Mouse (Mus musculus): ENCODE results near the gene Mmel1. TPM values are rescaled to one million over a fixed set of nuclear protein-coding genes. Genes with fewer than 3 reads are reported as not detected.

Mmel1 gene
- polyA plus RNA-seq, 1 experiment from 2014 or later, result 0.42 TPM

- Histone ChIP-seq H3K4me3 (ENCODE audit: low read length) (no peak overlapping the region), H3K36me3 (ENCODE audit: control insufficient read depth, insufficient read depth) (no peaks in the 10 kb centered on the region), H3K4me2 (ENCODE audit: low read depth, low read length) (no peak overlapping the region), H3K4me1 (ENCODE audit: control insufficient read depth, insufficient read depth, low read length) (0 out of 2 replicates have a peak, but pooled peaks cover 3% of the 10 kb centered on the region), H3K9me3 (replicated peaks; ENCODE audit: control insufficient read depth, low read length) (peaks cover 4% of the 10 kb centered on the region; the same call in 1 of the 2 replicates), H3K27me3 (ENCODE audit: control insufficient read depth, insufficient read depth, low read length) (peaks cover 26% of the 10 kb centered on the region), H3K27ac (ENCODE audit: low read length) (no peak overlapping the region), H3K9ac (ENCODE audit: low read length) (no peak overlapping the region)
- WGBS, result 69% methylated on average over 10 of the region's 10 CpGs
- ATAC-seq (replicated peaks; ENCODE audit: extremely low read depth, insufficient read depth, low FRiP score), result no peak
These were observed 11.8 kb upstream of the Mmel1 start for GRCm38 (mm10) chr4:154857366-154858240.

GRCm38 (mm10) chr4:154858601-154859000, 10.8 kb upstream of the Mmel1 start:
- Histone ChIP-seq H3K9me3 (replicated peaks; ENCODE audit: control insufficient read depth, low read length) (peaks cover 4% of the 10 kb centered on the region; the same call in 1 of the 2 replicates), H3K9ac (ENCODE audit: low read length) (no peak overlapping the region), H3K27ac (ENCODE audit: low read length) (no peak overlapping the region), H3K27me3 (ENCODE audit: control insufficient read depth, insufficient read depth, low read length) (peaks cover 24% of the 10 kb centered on the region), H3K4me2 (ENCODE audit: low read depth, low read length) (no peak overlapping the region), H3K4me3 (ENCODE audit: low read length) (no peak overlapping the region), H3K4me1 (ENCODE audit: control insufficient read depth, insufficient read depth, low read length) (0 out of 2 replicates have a peak, but pooled peaks cover 3% of the 10 kb centered on the region), H3K36me3 (ENCODE audit: control insufficient read depth, insufficient read depth) (no peaks in the 10 kb centered on the region)
- ATAC-seq (replicated peaks; ENCODE audit: extremely low read depth, insufficient read depth, low FRiP score), result no peak
- WGBS, result 74% methylated on average over 3 of the region's 3 CpGs

- no peaks in the 10 kb centered on the region for H3K36me3 ChIP-seq (ENCODE audit: control insufficient read depth, insufficient read depth)
- H3K27ac ChIP-seq (ENCODE audit: low read length), result no peak overlapping the region
- 0 out of 2 replicates have a peak, but pooled peaks cover under 1% of the 10 kb centered on the region for H3K27me3 ChIP-seq (ENCODE audit: control insufficient read depth, insufficient read depth, low read length)
- no peak overlapping the region for H3K4me2 ChIP-seq (ENCODE audit: low read depth, low read length)
- no peaks in the 10 kb centered on the region; the same call in 1 of the 2 replicates for H3K4me1 ChIP-seq (ENCODE audit: control insufficient read depth, insufficient read depth, low read length)
- 63% methylated on average over 5 of the region's 5 CpGs for WGBS
- no peak overlapping the region for H3K9ac ChIP-seq (ENCODE audit: low read length)
- no peak overlapping the region for H3K4me3 ChIP-seq (ENCODE audit: low read length)
- ATAC-seq (replicated peaks; ENCODE audit: extremely low read depth, insufficient read depth, low FRiP score), result no peak
- H3K9me3 ChIP-seq (replicated peaks; ENCODE audit: control insufficient read depth, low read length), result peaks cover 2% of the 10 kb centered on the region; the same call in 1 of the 2 replicates
These were observed 7.4 kb upstream of the Mmel1 start for GRCm38 (mm10) chr4:154861967-154862366.

- no peak overlapping the region for H3K9ac ChIP-seq (ENCODE audit: low read length)
- no peak overlapping the region for H3K4me2 ChIP-seq (ENCODE audit: low read depth, low read length)
- no peak overlapping the region for H3K27ac ChIP-seq (ENCODE audit: low read length)
- H3K9me3 ChIP-seq (replicated peaks; ENCODE audit: control insufficient read depth, low read length), result no peaks in the 10 kb centered on the region
- no peaks in the 10 kb centered on the region; the same call in 1 of the 2 replicates for H3K4me1 ChIP-seq (ENCODE audit: control insufficient read depth, insufficient read depth, low read length)
- ATAC-seq (replicated peaks; ENCODE audit: extremely low read depth, insufficient read depth, low FRiP score), result no peak
- no peaks in the 10 kb centered on the region for H3K36me3 ChIP-seq (ENCODE audit: control insufficient read depth, insufficient read depth)
- H3K4me3 ChIP-seq (ENCODE audit: low read length), result no peak overlapping the region
- no peaks in the 10 kb centered on the region for H3K27me3 ChIP-seq (ENCODE audit: control insufficient read depth, insufficient read depth, low read length)
- 79% methylated on average over 3 of the region's 3 CpGs for WGBS
These were observed 5.9 kb upstream of the Mmel1 start for GRCm38 (mm10) chr4:154863436-154863935.

GRCm38 (mm10) chr4:154864271-154864771, 5.1 kb upstream of the Mmel1 start:
- Histone ChIP-seq H3K4me3 (ENCODE audit: low read length) (peak overlapping the region; percentile 51), H3K36me3 (ENCODE audit: control insufficient read depth, insufficient read depth) (no peaks in the 10 kb centered on the region), H3K9ac (ENCODE audit: low read length) (peak overlapping the region; percentile 60), H3K9me3 (replicated peaks; ENCODE audit: control insufficient read depth, low read length) (no peaks in the 10 kb centered on the region), H3K4me1 (ENCODE audit: control insufficient read depth, insufficient read depth, low read length) (no peaks in the 10 kb centered on the region; the same call in 1 of the 2 replicates), H3K27me3 (ENCODE audit: control insufficient read depth, insufficient read depth, low read length) (no peaks in the 10 kb centered on the region), H3K4me2 (ENCODE audit: low read depth, low read length) (peak overlapping the region; percentile 73), H3K27ac (ENCODE audit: low read length) (0 out of 2 replicates have a peak overlapping the region, but pooled peaks have one; percentile 5)
- 1% methylated on average over 18 of the region's 18 CpGs for WGBS
- peak; percentile 95 for ATAC-seq (replicated peaks; ENCODE audit: extremely low read depth, insufficient read depth, low FRiP score)

- no peak for ATAC-seq (replicated peaks; ENCODE audit: extremely low read depth, insufficient read depth, low FRiP score)
- no peak overlapping the region for H3K4me3 ChIP-seq (ENCODE audit: low read length)
- H3K9me3 ChIP-seq (replicated peaks; ENCODE audit: control insufficient read depth, low read length), result no peaks in the 10 kb centered on the region
- no peak overlapping the region for H3K27ac ChIP-seq (ENCODE audit: low read length)
- no peaks in the 10 kb centered on the region for H3K27me3 ChIP-seq (ENCODE audit: control insufficient read depth, insufficient read depth, low read length)
- H3K36me3 ChIP-seq (ENCODE audit: control insufficient read depth, insufficient read depth), result no peaks in the 10 kb centered on the region
- peak overlapping the region; percentile 73 for H3K4me2 ChIP-seq (ENCODE audit: low read depth, low read length)
- H3K4me1 ChIP-seq (ENCODE audit: control insufficient read depth, insufficient read depth, low read length), result no peaks in the 10 kb centered on the region; the same call in 1 of the 2 replicates
- H3K9ac ChIP-seq (ENCODE audit: low read length), result peak overlapping the region; percentile 60
- 83% methylated on average over 18 of the region's 18 CpGs for WGBS
These were observed 4.2 kb upstream of the Mmel1 start for GRCm38 (mm10) chr4:154864961-154865760.

DNA sequence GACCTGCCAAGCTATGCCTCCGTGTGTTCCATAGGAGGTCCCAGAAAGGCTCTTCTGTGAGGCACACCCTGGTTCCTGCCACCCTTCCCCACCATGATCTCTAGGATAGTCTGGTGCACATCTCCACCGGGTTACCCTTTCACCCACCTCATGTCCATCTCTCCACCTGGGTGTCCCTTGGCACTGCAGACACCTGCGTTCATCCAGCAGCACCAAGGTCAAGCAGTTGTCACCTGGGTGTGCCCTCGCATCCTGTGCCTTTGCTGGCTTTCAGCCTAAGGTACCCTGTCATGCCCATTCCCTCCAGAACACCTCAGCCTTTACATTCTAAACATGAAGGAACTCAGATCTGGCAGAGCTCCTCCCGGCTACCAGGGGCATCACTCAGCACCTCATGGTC, 3.0 kb upstream of the Mmel1 start:
- WGBS, result 81% methylated on average over 5 of the region's 5 CpGs
- Histone ChIP-seq H3K9me3 (replicated peaks; ENCODE audit: control insufficient read depth, low read length) (no peaks in the 10 kb centered on the region), H3K4me3 (ENCODE audit: low read length) (no peak overlapping the region), H3K4me1 (ENCODE audit: control insufficient read depth, insufficient read depth, low read length) (no peaks in the 10 kb centered on the region; the same call in 1 of the 2 replicates), H3K9ac (ENCODE audit: low read length) (no peak overlapping the region), H3K36me3 (ENCODE audit: control insufficient read depth, insufficient read depth) (no peaks in the 10 kb centered on the region), H3K27ac (ENCODE audit: low read length) (no peak overlapping the region), H3K4me2 (ENCODE audit: low read depth, low read length) (no peak overlapping the region), H3K27me3 (ENCODE audit: control insufficient read depth, insufficient read depth, low read length) (peaks cover 6% of the 10 kb centered on the region; the same call in 1 of the 2 replicates)
- no peak for ATAC-seq (replicated peaks; ENCODE audit: extremely low read depth, insufficient read depth, low FRiP score)

GRCm38 (mm10) chr4:154867257-154867656, 2.1 kb upstream of the Mmel1 start:
- no peak overlapping the region for H3K4me2 ChIP-seq (ENCODE audit: low read depth, low read length)
- no peak overlapping the region for H3K9ac ChIP-seq (ENCODE audit: low read length)
- H3K9me3 ChIP-seq (replicated peaks; ENCODE audit: control insufficient read depth, low read length), result no peaks in the 10 kb centered on the region
- WGBS, result 76% methylated on average over 6 of the region's 6 CpGs
- H3K4me3 ChIP-seq (ENCODE audit: low read length), result no peak overlapping the region
- H3K27ac ChIP-seq (ENCODE audit: low read length), result no peak overlapping the region
- ATAC-seq (replicated peaks; ENCODE audit: extremely low read depth, insufficient read depth, low FRiP score), result no peak
- peaks cover 12% of the 10 kb centered on the region; the same call in 1 of the 2 replicates for H3K27me3 ChIP-seq (ENCODE audit: control insufficient read depth, insufficient read depth, low read length)
- H3K4me1 ChIP-seq (ENCODE audit: control insufficient read depth, insufficient read depth, low read length), result no peaks in the 10 kb centered on the region; the same call in 1 of the 2 replicates
- no peaks in the 10 kb centered on the region for H3K36me3 ChIP-seq (ENCODE audit: control insufficient read depth, insufficient read depth)

Data from heart, embryonic 16.5 days (tissue).